Mouse (Mus musculus): Measurements from ENCODE around the gene Mthfd1.

- TF ChIP-seq CTCF (IDR thresholded peaks at IDR 0.05; ENCODE audit: extremely low read depth, insufficient read depth, low read length), result no peak
- TF ChIP-seq POLR2A (IDR thresholded peaks at IDR 0.05; ENCODE audit: extremely low read depth, insufficient read depth, low read length), result no peak
Measured at GRCm38 (mm10) chr12:76311227-76311626, 56.1 kb downstream of the Mthfd1 start.
